Mouse (Mus musculus): ENCODE results near the gene Ap1s3.

The Ap1s3 gene

DNA sequence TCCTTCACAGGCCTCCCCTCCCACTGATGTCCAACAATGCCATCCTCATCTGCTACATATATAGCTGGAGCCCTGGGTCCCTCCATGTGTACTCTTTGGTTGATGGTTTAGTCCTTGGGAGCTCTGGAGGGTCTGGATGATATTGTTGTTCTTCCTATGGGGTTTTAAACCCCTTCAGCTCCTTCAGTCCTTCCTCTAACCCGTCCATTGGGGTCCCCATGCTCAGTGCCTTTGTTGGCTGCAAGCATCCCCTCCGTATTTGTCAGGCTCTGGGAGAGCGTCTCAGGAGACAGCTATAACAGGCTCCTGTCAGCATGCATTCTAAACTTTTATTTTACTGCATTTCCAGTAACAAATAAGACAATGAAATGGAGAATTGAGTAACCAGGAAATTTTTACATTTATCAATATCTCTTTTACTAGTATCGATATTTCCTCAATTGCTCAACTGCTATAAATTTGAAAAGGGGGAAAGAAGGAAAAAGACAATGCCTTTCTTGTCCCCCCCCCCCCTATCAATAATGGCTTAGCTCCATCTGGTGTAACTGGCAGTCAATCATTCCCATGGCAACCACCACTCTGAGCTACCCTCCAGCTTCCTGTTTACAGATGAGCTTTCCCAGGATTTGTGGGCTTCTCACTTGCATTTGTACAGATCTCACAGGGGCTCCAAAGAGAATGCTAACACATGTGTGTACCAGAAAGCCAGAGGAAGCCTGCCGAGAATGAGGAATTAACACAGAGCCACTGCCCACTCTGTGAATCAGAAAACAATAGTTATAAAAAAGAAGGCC, 73.2 kb downstream of the Ap1s3 start:
- DNase-seq (ENCODE audit: low read depth, low spot score) = no peak

DNA sequence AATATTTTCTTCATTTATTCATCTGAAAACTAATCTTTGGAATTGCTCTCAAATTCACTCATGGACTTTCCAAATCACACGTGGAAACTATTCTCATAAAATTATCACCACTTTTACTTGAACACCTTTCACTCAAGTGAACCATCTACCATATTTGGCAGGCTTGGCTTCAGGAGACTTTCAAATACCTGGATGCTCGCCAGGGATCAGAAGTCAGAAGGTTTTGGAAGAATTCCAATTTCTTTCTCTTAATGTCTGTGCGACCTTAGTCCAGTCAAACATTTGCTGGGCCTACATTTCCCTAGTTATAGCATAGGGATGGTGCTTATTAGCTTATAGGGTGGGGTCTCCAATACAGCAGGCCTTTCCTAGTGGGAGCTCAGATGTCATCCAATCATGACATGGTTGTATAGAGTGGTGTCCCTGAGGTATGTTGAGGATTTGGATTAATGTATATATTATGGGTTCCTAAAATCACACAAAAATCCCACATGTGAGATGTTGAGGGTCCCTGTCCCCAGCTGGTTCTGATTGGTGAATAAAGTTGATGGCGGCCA, 79.0 kb downstream of the Ap1s3 start:
- DNase-seq (ENCODE audit: low read depth, low spot score) = no peak

DNA sequence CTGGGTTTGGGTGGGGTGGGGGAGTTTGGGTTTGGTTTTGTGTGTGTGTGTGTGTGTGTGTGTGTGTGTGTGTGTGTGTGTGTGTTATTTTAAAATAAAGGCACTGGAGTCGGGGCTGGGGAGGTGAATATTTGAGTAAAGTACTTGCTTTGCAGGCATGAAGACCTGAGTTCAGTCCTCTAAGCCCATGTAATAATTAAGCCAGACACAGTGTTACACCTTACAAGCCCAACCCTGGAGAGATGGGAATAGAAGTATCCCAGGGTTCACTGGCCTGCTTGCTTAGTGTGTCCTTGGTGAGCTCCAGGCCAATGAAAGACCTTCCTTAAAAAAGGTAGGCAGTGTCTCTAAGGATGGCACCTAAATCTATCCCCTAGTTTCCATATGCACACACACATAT, 80.7 kb downstream of the Ap1s3 start:
- DNase-seq (ENCODE audit: low read depth, low spot score) = no peak

DNA sequence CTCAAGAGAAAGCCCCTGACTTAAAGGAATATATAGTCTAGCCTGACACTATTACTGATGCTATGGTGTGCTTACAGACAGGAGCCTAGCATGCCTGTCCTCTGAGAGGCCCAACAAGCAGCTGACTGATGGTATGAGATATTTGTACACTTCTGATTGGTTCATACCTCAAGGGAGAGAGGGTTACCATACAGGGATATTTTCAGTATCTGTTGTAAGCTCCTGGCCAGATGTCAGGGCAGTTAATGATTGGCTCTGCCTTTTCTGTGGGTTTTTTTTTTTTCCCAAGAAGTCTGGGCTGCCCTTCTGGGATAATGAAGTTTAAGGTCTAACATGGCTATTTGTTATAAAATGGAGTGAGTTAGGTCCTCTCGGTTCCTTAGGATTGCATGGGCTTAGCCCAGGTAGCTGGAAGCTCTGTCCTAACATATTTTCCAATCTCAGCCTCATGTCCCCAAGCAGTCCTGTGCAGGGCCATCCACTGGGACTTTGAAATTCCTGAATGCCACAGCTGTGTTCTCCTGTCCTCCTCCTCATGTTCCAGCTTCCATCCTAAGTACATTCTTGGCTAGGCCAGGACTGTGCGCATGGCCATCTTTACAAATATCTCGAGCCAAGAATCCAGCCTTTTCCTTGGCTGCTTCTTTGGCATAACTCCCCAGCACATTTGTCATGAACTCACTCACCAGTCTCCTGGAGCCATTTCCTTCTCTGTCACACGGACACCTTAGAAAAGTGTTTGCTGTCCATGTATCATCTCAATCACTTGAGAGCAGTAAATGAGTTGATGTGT, 81.6 kb downstream of the Ap1s3 start:
- DNase-seq (ENCODE audit: low read depth, low spot score) = no peak

DNA sequence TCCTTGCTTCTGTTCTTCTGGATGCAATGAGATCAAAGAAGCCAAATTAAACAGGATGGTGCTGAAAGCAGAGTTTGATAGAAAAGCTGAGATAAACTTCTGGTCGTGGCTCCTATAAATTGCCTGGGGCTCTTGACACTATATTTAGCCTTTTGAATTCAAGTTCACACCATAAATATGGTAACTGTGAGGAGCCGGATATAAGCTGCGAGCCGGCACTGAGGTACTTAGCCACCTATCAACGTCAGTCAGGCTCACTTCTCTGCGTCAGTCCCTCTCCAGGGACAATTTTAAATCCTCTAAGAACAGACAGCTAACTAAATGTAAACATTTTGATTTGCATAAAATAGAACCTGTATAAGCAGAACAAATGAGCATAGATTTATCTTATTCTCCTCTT, 82.3 kb downstream of the Ap1s3 start:
- no peak for DNase-seq (ENCODE audit: low read depth, low spot score)

DNA sequence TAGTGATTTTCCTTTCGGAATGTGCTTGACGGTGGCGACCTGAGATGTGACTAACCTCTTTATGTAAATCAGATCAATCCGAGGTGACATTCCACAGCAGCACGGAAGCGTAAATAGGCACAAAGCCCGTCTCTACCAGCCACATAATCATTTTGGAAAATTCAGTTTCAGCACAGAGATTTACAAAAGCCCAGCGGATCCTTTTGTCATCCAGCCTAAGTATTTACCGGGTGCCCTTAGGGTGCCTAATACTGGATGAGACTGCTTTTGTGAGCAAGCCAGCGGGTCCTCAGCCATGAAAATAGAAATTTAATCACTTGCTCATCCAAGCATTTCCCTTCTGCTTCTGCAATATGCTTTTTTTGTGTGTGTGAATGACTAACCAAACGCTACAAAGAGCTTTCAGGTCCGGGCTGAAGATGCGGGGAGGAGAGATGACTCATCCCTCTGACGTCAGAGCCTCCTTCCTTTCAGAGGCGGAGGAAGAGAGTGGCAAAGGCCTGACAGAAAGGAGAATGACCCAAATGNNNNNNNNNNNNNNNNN, 90.6 kb downstream of the Ap1s3 start:
- DNase-seq (ENCODE audit: low read depth, low spot score) = peak; percentile 93

DNA sequence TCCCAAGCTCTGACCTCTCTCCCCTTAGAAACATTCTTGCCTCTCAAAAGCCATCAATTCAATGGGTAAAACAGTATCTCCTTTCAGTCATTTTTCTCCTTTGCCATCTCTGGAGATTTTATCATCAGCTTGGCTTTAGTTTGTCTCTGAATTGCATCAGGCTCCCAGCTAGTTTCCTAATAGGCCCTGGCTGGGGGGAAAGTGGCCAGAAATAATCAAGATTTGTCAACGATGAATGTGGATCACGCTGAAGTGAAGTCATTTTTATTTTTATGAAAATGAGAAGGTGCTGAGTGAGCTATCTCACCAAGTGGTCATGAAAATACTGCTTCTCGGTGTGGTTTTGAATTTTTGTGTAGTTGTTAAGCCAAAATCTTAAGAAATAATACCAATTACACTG, 94.4 kb downstream of the Ap1s3 start:
- DNase-seq (ENCODE audit: low read depth, low spot score) = no peak

DNA sequence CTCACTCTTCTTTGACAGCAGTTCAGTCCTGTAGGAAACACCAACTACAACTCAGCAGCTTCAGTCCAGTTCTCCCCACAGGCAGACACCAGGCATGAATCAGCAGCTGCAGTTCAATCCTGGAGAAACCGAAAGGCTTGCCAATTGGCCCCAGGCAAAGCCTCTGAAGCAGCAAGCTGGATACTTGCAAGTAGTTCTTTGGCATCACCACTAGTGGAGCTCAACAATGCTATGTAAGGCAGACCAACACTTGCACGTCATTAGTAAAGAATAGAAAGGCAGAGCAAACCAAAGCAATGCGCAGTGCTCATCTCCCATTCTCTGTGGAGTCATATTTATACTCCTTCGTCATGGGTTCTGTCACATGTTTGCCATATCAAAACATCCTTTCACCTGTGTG, 99.9 kb downstream of the Ap1s3 start:
- DNase-seq (ENCODE audit: low read depth, low spot score) = no peak

DNA sequence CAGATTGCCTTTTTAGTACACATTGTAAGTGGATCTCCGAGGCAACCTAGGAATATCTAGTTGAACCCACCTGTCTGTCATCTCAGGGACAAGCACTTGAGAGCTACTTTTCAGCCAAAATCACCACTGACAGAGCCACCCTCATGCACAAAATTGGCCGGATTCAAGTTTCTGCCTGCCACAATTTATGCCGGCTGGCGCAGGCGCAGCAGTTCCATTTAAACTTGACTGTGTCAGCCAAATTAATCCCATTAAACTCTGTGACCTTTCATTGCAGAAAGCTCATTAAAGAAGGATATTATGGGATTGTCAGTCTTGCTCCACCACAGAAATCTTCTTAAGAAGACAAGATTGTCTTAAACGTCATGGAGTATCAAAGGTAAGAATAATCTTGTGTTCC, 100.6 kb downstream of the Ap1s3 start:
- DNase-seq (ENCODE audit: low read depth, low spot score) = no peak

DNA sequence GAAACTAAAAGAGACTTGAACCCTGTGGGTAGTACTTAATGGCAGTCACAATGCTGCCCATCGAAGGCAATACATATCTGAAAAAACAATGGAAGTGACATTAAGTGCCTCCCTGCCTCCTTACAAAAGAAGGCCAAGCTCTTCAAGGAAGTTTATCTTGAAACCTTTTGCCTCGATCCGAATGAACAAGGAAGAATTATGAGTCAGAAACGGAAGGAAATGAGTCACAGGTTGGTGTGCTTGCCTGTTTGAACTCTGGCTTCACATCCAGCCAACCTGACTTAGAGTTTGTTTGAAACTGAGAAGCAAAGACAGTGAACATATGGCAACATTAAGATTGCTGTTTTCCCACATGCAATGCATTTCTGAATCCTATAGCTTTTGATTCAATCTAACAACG, 110.6 kb downstream of the Ap1s3 start:
- no peak for DNase-seq (ENCODE audit: low read depth, low spot score)

Data from telencephalon, adult 2 months (tissue).